Mouse (Mus musculus) MEL (cell line): Measurements from ENCODE around the gene Nsl1. TPM values are rescaled to one million over a fixed set of nuclear protein-coding genes. Genes with fewer than 3 reads are reported as not detected.

Experiments
- DNase-seq: peaks from one replicate; pipeline ENCODE4 v3.0.0; 2011; ENCODE audit warnings: low read depth, low spot score
- H3K27ac ChIP-seq: 2 replicates; pipeline ENCODE4 v1.5.1; 2012; ENCODE audit warnings: low read depth, mild to moderate bottlenecking, control low read depth, low read length, moderate library complexity; ENCODE audit not compliant: control insufficient read depth
- H3K27me3 ChIP-seq, 2 experiments: fragments of 150-350 bp in 1 of 2; sonication (generic) in 1 of 2; 2 replicates each; pipeline ENCODE4 v1.6.1; 2012; ENCODE audit warnings: low read length in 2 of 2, mild to moderate bottlenecking in 2 of 2, improper control_type of control experiment in 1 of 2, moderate library complexity in 1 of 2; ENCODE audit not compliant: insufficient read depth in 2 of 2, control insufficient read depth in 1 of 2
- H3K36me3 ChIP-seq, 2 experiments: 2 replicates each; pipeline ENCODE4 v1.6.1; 2012 to 2014; ENCODE audit warnings: low read length in 2 of 2, improper control_type of control experiment in 1 of 2, inconsistent platforms in 1 of 2, mild to moderate bottlenecking in 1 of 2; ENCODE audit not compliant: insufficient read depth in 2 of 2, control insufficient read depth in 1 of 2
- H3K4me1 ChIP-seq, 2 experiments: fragments of 150-350 bp in 1 of 2; sonication (generic) in 1 of 2; 2 replicates each; pipeline ENCODE4 v1.6.1; 2012; ENCODE audit warnings: low read length in 2 of 2, improper control_type of control experiment in 1 of 2, mild to moderate bottlenecking in 1 of 2; ENCODE audit not compliant: insufficient read depth in 2 of 2, control insufficient read depth in 1 of 2
- H3K4me3 ChIP-seq, 2 experiments: fragments of 150-350 bp in 1 of 2; sonication (generic) in 1 of 2; 2 replicates each; pipeline ENCODE4 v1.5.1; 2012; ENCODE audit warnings: low read depth in 2 of 2, low read length in 2 of 2, mild to moderate bottlenecking in 2 of 2, moderate library complexity in 2 of 2, control low read depth in 1 of 2, improper control_type of control experiment in 1 of 2; ENCODE audit not compliant: control insufficient read depth in 1 of 2, insufficient read depth in 1 of 2
- H3K79me2 ChIP-seq: 2 replicates; pipeline ENCODE4 v1.6.1; 2012; ENCODE audit warnings: mild to moderate bottlenecking, low read length, moderate library complexity; ENCODE audit not compliant: control insufficient read depth, poor library complexity, insufficient read depth
- H3K9ac ChIP-seq: 2 replicates; pipeline ENCODE4 v1.6.1; 2012; ENCODE audit warnings: low read depth, mild to moderate bottlenecking, control low read depth, low read length, moderate library complexity; ENCODE audit not compliant: control insufficient read depth, poor library complexity, severe bottlenecking
- H3K9me3 ChIP-seq: fragments of 150-350 bp; sonication (generic); replicated peaks from 2 replicates; pipeline ENCODE4 v1.6.1; 2012; ENCODE audit warnings: mild to moderate bottlenecking, low read length, improper control_type of control experiment, moderate library complexity; ENCODE audit not compliant: insufficient read depth
- BHLHE40 ChIP-seq: IDR thresholded peaks from 2 replicates; pipeline ENCODE4 v1.6.1; 2012; ENCODE audit warnings: low read depth, mild to moderate bottlenecking, inconsistent platforms, low read length, improper control_type of control experiment, borderline replicate concordance
- CHD1 ChIP-seq: IDR thresholded peaks from 2 replicates; pipeline ENCODE4 v1.6.1; 2012; ENCODE audit warnings: low read depth, mild to moderate bottlenecking, inconsistent platforms, low read length, improper control_type of control experiment
- CHD2 ChIP-seq: IDR thresholded peaks from 2 replicates; pipeline ENCODE4 v1.6.1; 2011; ENCODE audit warnings: low read length, improper control_type of control experiment
- E2F4 ChIP-seq: IDR thresholded peaks from 2 replicates; pipeline ENCODE4 v1.6.1; 2011; ENCODE audit warnings: low read depth, low read length, improper control_type of control experiment, borderline replicate concordance
- ELF1 ChIP-seq: IDR thresholded peaks from 2 replicates; pipeline ENCODE4 v1.6.1; 2014; ENCODE audit warnings: low read depth, mild to moderate bottlenecking, inconsistent platforms, low read length, improper control_type of control experiment, moderate library complexity
- GABPA ChIP-seq: IDR thresholded peaks from 2 replicates; pipeline ENCODE4 v1.6.1; 2012; ENCODE audit warnings: low read depth, mild to moderate bottlenecking, inconsistent platforms, low read length, improper control_type of control experiment, moderate library complexity
- KAT2A ChIP-seq: conservative IDR thresholded peaks from 2 replicates; pipeline ENCODE4 v1.6.1; 2012; ENCODE audit warnings: low read depth, low read length, improper control_type of control experiment, inconsistent platforms
- MAFK ChIP-seq: IDR thresholded peaks from 2 replicates; pipeline ENCODE4 v1.6.1; 2011; ENCODE audit warnings: low read depth, mild to moderate bottlenecking, low read length, improper control_type of control experiment, borderline replicate concordance
- MXI1 ChIP-seq: IDR thresholded peaks from 2 replicates; pipeline ENCODE4 v1.6.1; 2011; ENCODE audit warnings: mild to moderate bottlenecking, low read depth, low read length, improper control_type of control experiment
- MYB ChIP-seq: IDR thresholded peaks from 2 replicates; pipeline ENCODE4 v1.6.1; 2011; ENCODE audit warnings: mild to moderate bottlenecking, low read depth, low read length, improper control_type of control experiment
- NELFE ChIP-seq: IDR thresholded peaks from 2 replicates; pipeline ENCODE4 v1.6.1; 2011; ENCODE audit warnings: low read depth, low read length, improper control_type of control experiment
- NRF1 ChIP-seq: IDR thresholded peaks from 2 replicates; pipeline ENCODE4 v1.6.1; 2014; ENCODE audit warnings: low read depth, mild to moderate bottlenecking, inconsistent platforms, low read length, improper control_type of control experiment, moderate library complexity; ENCODE audit not compliant: poor library complexity, insufficient read depth, severe bottlenecking
- POLR2A ChIP-seq, 2 experiments: IDR thresholded peaks; 2 replicates each; pipeline ENCODE4 v1.6.1; 2011 to 2012; ENCODE audit warnings: low read length in 2 of 2, mild to moderate bottlenecking in 2 of 2, control low read depth in 1 of 2, improper control_type of control experiment in 1 of 2, low read depth in 1 of 2, moderate library complexity in 1 of 2; ENCODE audit not compliant: control insufficient read depth in 1 of 2, insufficient read depth in 1 of 2, poor library complexity in 1 of 2
- POLR2AphosphoS2 ChIP-seq: IDR thresholded peaks from 2 replicates; pipeline ENCODE4 v1.6.1; 2011; ENCODE audit warnings: low read length, improper control_type of control experiment
- POLR2AphosphoS5 ChIP-seq: IDR thresholded peaks from 2 replicates; pipeline ENCODE4 v1.6.1; 2012; ENCODE audit warnings: low read depth, borderline replicate concordance, mild to moderate bottlenecking, inconsistent platforms, low read length, moderate library complexity, mixed read lengths
- RAD21 ChIP-seq: IDR thresholded peaks from 2 replicates; pipeline ENCODE4 v1.6.1; 2011; ENCODE audit warnings: mild to moderate bottlenecking, low read depth, low read length, improper control_type of control experiment
- SIN3A ChIP-seq: IDR thresholded peaks from 2 replicates; pipeline ENCODE4 v1.6.1; 2012; ENCODE audit warnings: low read length, improper control_type of control experiment, inconsistent platforms
- TAL1 ChIP-seq: IDR thresholded peaks from 2 replicates; pipeline ENCODE4 v1.6.1; 2012; ENCODE audit warnings: mild to moderate bottlenecking, inconsistent platforms, low read length, moderate library complexity, mixed read lengths
- UBTF ChIP-seq: IDR thresholded peaks from 2 replicates; pipeline ENCODE4 v1.6.1; 2012; ENCODE audit warnings: low read depth, mild to moderate bottlenecking, inconsistent platforms, low read length, improper control_type of control experiment, moderate library complexity, borderline replicate concordance; ENCODE audit not compliant: insufficient read depth
- USF2 ChIP-seq, 2 experiments: IDR thresholded peaks; 2 replicates each; pipeline ENCODE4 v1.6.1; 2011 to 2012; ENCODE audit warnings: improper control_type of control experiment in 2 of 2, low read length in 2 of 2, borderline replicate concordance in 1 of 2, inconsistent platforms in 1 of 2, low read depth in 1 of 2, mild to moderate bottlenecking in 1 of 2; ENCODE audit not compliant: insufficient read depth in 1 of 2
- ZC3H11A ChIP-seq: IDR thresholded peaks from 2 replicates; pipeline ENCODE4 v1.6.1; 2012; ENCODE audit warnings: low read depth, mild to moderate bottlenecking, inconsistent platforms, low read length, improper control_type of control experiment
- ZMIZ1 ChIP-seq: IDR thresholded peaks from 2 replicates; pipeline ENCODE4 v1.6.1; 2012; ENCODE audit warnings: low read depth, mild to moderate bottlenecking, inconsistent platforms, low read length, improper control_type of control experiment, moderate library complexity
- polyA plus RNA-seq, 2 experiments: library from polyadenylated mRNA; stranded (reverse) in 1 of 2; unstranded in 1 of 2; fragments of >175 nt in 1 of 2; fragments of >200 nt in 1 of 2; gene quantifications; 2 replicates each; pipeline versions ENCODE4 v1.2.1 to v1.2.4; 2012; ENCODE audit warnings: low replicate concordance in 2 of 2, low read depth in 1 of 2; ENCODE audit not compliant: insufficient read length in 2 of 2, insufficient read depth in 1 of 2, missing spikeins in 1 of 2
- total RNA-seq: library from RNA; depleted of rRNA; stranded (reverse); fragments of 300-350 nt; gene quantifications from 2 replicates; pipeline ENCODE4 v1.2.3, GENCODE M21; 2012

The Nsl1 gene
- total and polyA plus RNA-seq, 3 experiments = 24.2 to 41.9 TPM; not detected in 1

GRCm38 (mm10) chr1:191085597-191085996 is 22.8 kb downstream of the Nsl1 start (continued):
- TF ChIP-seq UBTF (no peak), TAL1 (no peak), MAFK (no peak), NELFE (no peak), BHLHE40 (no peak), NRF1 (no peak), ELF1 (no peak), CHD1 (no peak)

- H3K27me3 ChIP-seq = no peaks in the 10 kb centered on the region
- H3K4me3 ChIP-seq = no peak overlapping the region
- TF ChIP-seq MAFK = peak; percentile 84
- TF ChIP-seq POLR2AphosphoS5 = no peak
- no peak for TF ChIP-seq MXI1
- TF ChIP-seq POLR2A (IDR thresholded peaks at IDR 0.05; ENCODE audit: control insufficient read depth in 1 of 2, insufficient read depth in 1 of 2, low read depth in 1 of 2, low read length in 2 of 2, poor library complexity in 1 of 2) = no peak
- no peak for TF ChIP-seq CHD1
- no peak for TF ChIP-seq RAD21
- TF ChIP-seq GABPA = no peak
- TF ChIP-seq ELF1 = no peak
- H3K27ac ChIP-seq = peak overlapping the region; percentile 57; the same call in 1 of the 2 replicates
- no peak overlapping the region for H3K9ac ChIP-seq
- DNase-seq = no peak
- no peaks in the 10 kb centered on the region for H3K9me3 ChIP-seq
- H3K4me1 ChIP-seq = peaks cover 29 to 49% of the 10 kb centered on the region in 2 experiments
- H3K36me3 ChIP-seq = peaks cover 8 to 50% of the 10 kb centered on the region in 2 experiments
- H3K79me2 ChIP-seq = no peaks in the 10 kb centered on the region
Observed at GRCm38 (mm10) chr1:191086304-191086878, 23.6 kb downstream of the Nsl1 start.

- Histone ChIP-seq H3K27me3 (no peaks in the 10 kb centered on the region), H3K36me3 (peaks cover 6 to 50% of the 10 kb centered on the region in 2 experiments), H3K4me3 (no peak overlapping the region), H3K27ac (peak overlapping the region; percentile 75), H3K9ac (no peak overlapping the region), H3K4me1 (peaks cover 29 to 49% of the 10 kb centered on the region in 2 experiments), H3K79me2 (no peaks in the 10 kb centered on the region), H3K9me3 (no peaks in the 10 kb centered on the region)
- TF ChIP-seq CHD1 = no peak
- no peak for TF ChIP-seq RAD21
- TF ChIP-seq ZMIZ1 = no peak
- no peak for TF ChIP-seq POLR2AphosphoS2
- no peak for TF ChIP-seq TAL1
- TF ChIP-seq NRF1 = no peak
- TF ChIP-seq ELF1 = no peak
- no peak for TF ChIP-seq SIN3A
- no peak for TF ChIP-seq USF2 (IDR thresholded peaks at IDR 0.05; ENCODE audit: borderline replicate concordance in 1 of 2, insufficient read depth in 1 of 2, low read depth in 1 of 2, low read length in 2 of 2)
- TF ChIP-seq ZC3H11A = no peak
- no peak for TF ChIP-seq KAT2A
- no peak for TF ChIP-seq MYB
- TF ChIP-seq E2F4 = no peak
- TF ChIP-seq NELFE = no peak
- no peak for TF ChIP-seq CHD2
- DNase-seq = no peak
Observed at GRCm38 (mm10) chr1:191086960-191087359, 24.1 kb downstream of the Nsl1 start.
